Mouse (Mus musculus): Measurements from ENCODE around the gene Npcd.

DNA sequence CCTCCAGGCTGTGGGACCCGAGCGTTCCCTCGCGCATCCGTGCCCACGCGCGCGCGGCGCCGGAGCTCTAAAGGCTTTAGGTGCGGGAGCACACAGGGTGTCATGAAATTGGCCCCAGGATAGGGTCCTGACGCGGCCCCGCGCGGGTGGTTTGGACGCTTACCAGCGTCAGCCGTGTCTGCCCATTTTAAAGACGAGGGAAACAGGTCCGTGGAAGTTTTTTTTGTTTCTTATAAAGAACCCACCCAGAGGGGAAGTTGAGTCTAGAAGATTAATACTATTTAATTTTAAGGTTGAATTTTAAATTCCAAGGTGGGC, 91.4 kb downstream of the Npcd start:
- TF ChIP-seq CTCF (IDR thresholded peaks at IDR 0.05; ENCODE audit: low read depth, low read length) = no peak
- TF ChIP-seq POLR2A (IDR thresholded peaks at IDR 0.05; ENCODE audit: borderline replicate concordance, low read depth, low read length) = no peak
